Mouse (Mus musculus) MEL (cell line): ENCODE measurements around the gene Snapc1. TPM values are rescaled to one million over a fixed set of nuclear protein-coding genes. Genes with fewer than 3 reads are reported as not detected.

ENCODE experiments used
- DNase-seq: peaks from one replicate; pipeline ENCODE4 v3.0.0; 2011; ENCODE audit warnings: low read depth, low spot score
- H3K27ac ChIP-seq: 2 replicates; pipeline ENCODE4 v1.5.1; 2012; ENCODE audit warnings: low read depth, mild to moderate bottlenecking, control low read depth, low read length, moderate library complexity; ENCODE audit not compliant: control insufficient read depth
- H3K27me3 ChIP-seq, 2 experiments: fragments of 150-350 bp in 1 of 2; sonication (generic) in 1 of 2; 2 replicates each; pipeline ENCODE4 v1.6.1; 2012; ENCODE audit warnings: low read length in 2 of 2, mild to moderate bottlenecking in 2 of 2, improper control_type of control experiment in 1 of 2, moderate library complexity in 1 of 2; ENCODE audit not compliant: insufficient read depth in 2 of 2, control insufficient read depth in 1 of 2
- H3K36me3 ChIP-seq, 2 experiments: 2 replicates each; pipeline ENCODE4 v1.6.1; 2012 to 2014; ENCODE audit warnings: low read length in 2 of 2, improper control_type of control experiment in 1 of 2, inconsistent platforms in 1 of 2, mild to moderate bottlenecking in 1 of 2; ENCODE audit not compliant: insufficient read depth in 2 of 2, control insufficient read depth in 1 of 2
- H3K4me1 ChIP-seq, 2 experiments: fragments of 150-350 bp in 1 of 2; sonication (generic) in 1 of 2; 2 replicates each; pipeline ENCODE4 v1.6.1; 2012; ENCODE audit warnings: low read length in 2 of 2, improper control_type of control experiment in 1 of 2, mild to moderate bottlenecking in 1 of 2; ENCODE audit not compliant: insufficient read depth in 2 of 2, control insufficient read depth in 1 of 2
- H3K4me3 ChIP-seq, 2 experiments: fragments of 150-350 bp in 1 of 2; sonication (generic) in 1 of 2; 2 replicates each; pipeline ENCODE4 v1.5.1; 2012; ENCODE audit warnings: low read depth in 2 of 2, low read length in 2 of 2, mild to moderate bottlenecking in 2 of 2, moderate library complexity in 2 of 2, control low read depth in 1 of 2, improper control_type of control experiment in 1 of 2; ENCODE audit not compliant: control insufficient read depth in 1 of 2, insufficient read depth in 1 of 2
- H3K79me2 ChIP-seq: 2 replicates; pipeline ENCODE4 v1.6.1; 2012; ENCODE audit warnings: mild to moderate bottlenecking, low read length, moderate library complexity; ENCODE audit not compliant: control insufficient read depth, poor library complexity, insufficient read depth
- H3K9ac ChIP-seq: 2 replicates; pipeline ENCODE4 v1.6.1; 2012; ENCODE audit warnings: low read depth, mild to moderate bottlenecking, control low read depth, low read length, moderate library complexity; ENCODE audit not compliant: control insufficient read depth, poor library complexity, severe bottlenecking
- H3K9me3 ChIP-seq: fragments of 150-350 bp; sonication (generic); replicated peaks from 2 replicates; pipeline ENCODE4 v1.6.1; 2012; ENCODE audit warnings: mild to moderate bottlenecking, low read length, improper control_type of control experiment, moderate library complexity; ENCODE audit not compliant: insufficient read depth
- CHD2 ChIP-seq: IDR thresholded peaks from 2 replicates; pipeline ENCODE4 v1.6.1; 2011; ENCODE audit warnings: low read length, improper control_type of control experiment
- CTCF ChIP-seq, 3 experiments: IDR thresholded peaks in 2 of 3; conservative IDR thresholded peaks in 1 of 3; 2 replicates each; pipeline ENCODE4 v1.5.1; 2011 to 2012; ENCODE audit warnings: low read length in 3 of 3, low read depth in 2 of 3, mild to moderate bottlenecking in 2 of 3, improper control_type of control experiment in 1 of 3, inconsistent platforms in 1 of 3, mixed read lengths in 1 of 3, moderate library complexity in 1 of 3; ENCODE audit not compliant: control insufficient read depth in 1 of 3, insufficient read depth in 1 of 3, poor library complexity in 1 of 3, severe bottlenecking in 1 of 3
- EP300 ChIP-seq, 2 experiments: IDR thresholded peaks; 2 replicates each; pipeline ENCODE4 v1.6.1; 2011; ENCODE audit warnings: improper control_type of control experiment in 2 of 2, low read length in 2 of 2, low read depth in 1 of 2, mild to moderate bottlenecking in 1 of 2
- ETS1 ChIP-seq: IDR thresholded peaks from 2 replicates; pipeline ENCODE4 v1.6.1; 2012; ENCODE audit warnings: low read depth, mild to moderate bottlenecking, inconsistent platforms, low read length, improper control_type of control experiment, moderate library complexity
- HCFC1 ChIP-seq: IDR thresholded peaks from 2 replicates; pipeline ENCODE4 v1.6.1; 2012; ENCODE audit warnings: low read depth, mild to moderate bottlenecking, inconsistent platforms, low read length, improper control_type of control experiment, moderate library complexity
- MAX ChIP-seq: IDR thresholded peaks from 2 replicates; pipeline ENCODE4 v1.6.1; 2011; ENCODE audit warnings: low read length, improper control_type of control experiment
- MXI1 ChIP-seq: IDR thresholded peaks from 2 replicates; pipeline ENCODE4 v1.6.1; 2011; ENCODE audit warnings: mild to moderate bottlenecking, low read depth, low read length, improper control_type of control experiment
- NELFE ChIP-seq: IDR thresholded peaks from 2 replicates; pipeline ENCODE4 v1.6.1; 2011; ENCODE audit warnings: low read depth, low read length, improper control_type of control experiment
- POLR2AphosphoS2 ChIP-seq: IDR thresholded peaks from 2 replicates; pipeline ENCODE4 v1.6.1; 2011; ENCODE audit warnings: low read length, improper control_type of control experiment
- POLR2AphosphoS5 ChIP-seq: IDR thresholded peaks from 2 replicates; pipeline ENCODE4 v1.6.1; 2012; ENCODE audit warnings: low read depth, borderline replicate concordance, mild to moderate bottlenecking, inconsistent platforms, low read length, moderate library complexity, mixed read lengths
- RAD21 ChIP-seq: IDR thresholded peaks from 2 replicates; pipeline ENCODE4 v1.6.1; 2011; ENCODE audit warnings: mild to moderate bottlenecking, low read depth, low read length, improper control_type of control experiment
- RCOR1 ChIP-seq: IDR thresholded peaks from 2 replicates; pipeline ENCODE4 v1.6.1; 2012; ENCODE audit warnings: low read depth, mild to moderate bottlenecking, inconsistent platforms, low read length, improper control_type of control experiment
- SIN3A ChIP-seq: IDR thresholded peaks from 2 replicates; pipeline ENCODE4 v1.6.1; 2012; ENCODE audit warnings: low read length, improper control_type of control experiment, inconsistent platforms
- TBP ChIP-seq: IDR thresholded peaks from 2 replicates; pipeline ENCODE4 v1.8.0; 2011; ENCODE audit warnings: low read depth, low read length, improper control_type of control experiment
- TCF12 ChIP-seq: IDR thresholded peaks from 2 replicates; pipeline ENCODE4 v1.6.1; 2014; ENCODE audit warnings: low read depth, mild to moderate bottlenecking, inconsistent platforms, low read length, improper control_type of control experiment, moderate library complexity
- ZC3H11A ChIP-seq: IDR thresholded peaks from 2 replicates; pipeline ENCODE4 v1.6.1; 2012; ENCODE audit warnings: low read depth, mild to moderate bottlenecking, inconsistent platforms, low read length, improper control_type of control experiment
- ZKSCAN1 ChIP-seq: IDR thresholded peaks from 2 replicates; pipeline ENCODE4 v1.6.1; 2012; ENCODE audit warnings: low read depth, mild to moderate bottlenecking, inconsistent platforms, low read length, improper control_type of control experiment, moderate library complexity
- polyA plus RNA-seq, 2 experiments: library from polyadenylated mRNA; stranded (reverse) in 1 of 2; unstranded in 1 of 2; fragments of >175 nt in 1 of 2; fragments of >200 nt in 1 of 2; gene quantifications; 2 replicates each; pipeline versions ENCODE4 v1.2.1 to v1.2.4; 2012; ENCODE audit warnings: low replicate concordance in 2 of 2, low read depth in 1 of 2; ENCODE audit not compliant: insufficient read length in 2 of 2, insufficient read depth in 1 of 2, missing spikeins in 1 of 2
- total RNA-seq: library from RNA; depleted of rRNA; stranded (reverse); fragments of 300-350 nt; gene quantifications from 2 replicates; pipeline ENCODE4 v1.2.3, GENCODE M21; 2012

Snapc1 gene
- total and polyA plus RNA-seq, 3 experiments, result 13.7 to 19.2 TPM; not detected in 1

DNA sequence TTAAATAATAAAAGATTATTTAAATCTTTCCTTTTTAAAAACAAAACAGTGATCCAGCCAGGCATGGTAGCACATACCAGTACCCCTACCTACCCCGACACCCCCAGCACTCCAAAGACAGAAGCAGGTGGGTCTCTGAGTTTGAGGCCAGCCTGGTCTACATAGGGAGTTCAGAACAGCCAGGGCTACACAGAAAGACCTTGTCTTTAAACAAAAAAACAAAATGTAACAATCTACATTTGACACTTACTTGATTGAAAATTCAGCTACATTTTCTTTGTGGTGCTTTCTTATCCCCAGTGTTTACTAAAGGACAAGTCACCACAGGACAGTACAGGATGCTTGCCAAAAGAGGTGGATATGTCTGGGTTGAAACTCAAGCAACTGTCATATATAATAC is 26.9 kb upstream of the Snapc1 start, which contains the start of gene Gm49321:
TSS of gene Gm49321 (plus strand) at position 301 of the 400 bp plus-strand sequence.
- no peaks in the 10 kb centered on the region for H3K9me3 ChIP-seq
- no peak within 1 kb of the TSS for H3K4me3 ChIP-seq
- H3K4me1 ChIP-seq, result no peaks in the 10 kb centered on the region
- peaks cover 0 to 50% of the 10 kb centered on the region in 2 experiments; a peak in 2 of 4 replicates for H3K36me3 ChIP-seq
- no peaks in the 10 kb centered on the region for H3K79me2 ChIP-seq
- no peak for TF ChIP-seq MAX
- TF ChIP-seq TBP, result no peak
- no peak for TF ChIP-seq RAD21
- no peak for TF ChIP-seq ZC3H11A
- no peak for TF ChIP-seq POLR2AphosphoS2
- TF ChIP-seq POLR2AphosphoS5, result no peak
- no peak for TF ChIP-seq TCF12
- no peak for TF ChIP-seq MXI1
- no peak for TF ChIP-seq CTCF (IDR thresholded peaks at IDR 0.05 in 2 of 3, conservative IDR thresholded peaks at IDR 0.05 in 1 of 3; ENCODE audit: control insufficient read depth in 1 of 3, insufficient read depth in 1 of 3, low read depth in 2 of 3, low read length in 3 of 3, poor library complexity in 1 of 3, severe bottlenecking in 1 of 3)
- no peak for TF ChIP-seq EP300 (IDR thresholded peaks at IDR 0.05; ENCODE audit: low read depth in 1 of 2, low read length in 2 of 2)
- TF ChIP-seq NELFE, result no peak
- TF ChIP-seq ETS1, result no peak
- TF ChIP-seq SIN3A, result no peak
- TF ChIP-seq ZKSCAN1, result no peak
- no peaks in the 10 kb centered on the region for H3K27me3 ChIP-seq
- H3K9ac ChIP-seq, result no peak within 1 kb of the TSS
- no peak within 1 kb of the TSS for H3K27ac ChIP-seq
- DNase-seq, result no peak

DNA sequence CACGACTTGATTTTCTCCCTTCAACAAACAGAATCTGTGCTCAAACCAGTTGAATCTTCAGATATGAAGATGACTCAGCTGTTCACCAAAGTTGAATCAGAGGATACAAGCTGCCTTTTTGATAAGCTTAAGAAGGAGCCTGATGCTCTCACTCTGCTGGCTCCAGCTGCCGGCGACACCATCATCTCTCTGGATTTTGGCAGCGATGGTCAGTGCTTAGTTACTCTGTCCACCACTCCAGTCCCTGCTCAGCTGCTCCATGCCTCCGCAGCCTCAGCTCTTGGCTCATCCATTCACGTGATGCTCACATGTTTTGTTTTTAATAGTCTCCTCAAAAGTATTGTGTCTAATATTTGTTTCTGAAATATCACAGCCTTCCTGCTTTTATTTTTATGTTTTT is 24.7 kb upstream of the Snapc1 start:
- Histone ChIP-seq H3K4me3 (no peak overlapping the region), H3K27me3 (no peaks in the 10 kb centered on the region), H3K4me1 (no peaks in the 10 kb centered on the region), H3K9ac (no peak overlapping the region), H3K27ac (no peak overlapping the region), H3K36me3 (peaks cover 0 to 46% of the 10 kb centered on the region in 2 experiments; a peak in 2 of 4 replicates), H3K9me3 (no peaks in the 10 kb centered on the region), H3K79me2 (no peaks in the 10 kb centered on the region)
- no peak for DNase-seq
- TF ChIP-seq CHD2 (no peak), RCOR1 (peak; percentile 85), HCFC1 (no peak), MAX (no peak), MXI1 (no peak)
